Mouse (Mus musculus) erythroblast, adult 5-6 weeks (primary cell): ENCODE data around the gene Rhbdd1. TPM values are rescaled to one million over a fixed set of nuclear protein-coding genes. Genes with fewer than 3 reads are reported as not detected.

Source experiments
- ATAC-seq: replicated peaks from 2 replicates; pipeline ENCODE4 v1.8.0; 2016; ENCODE audit warnings: moderate number of reproducible peaks, mild to moderate bottlenecking, moderate TSS enrichment, inconsistent platforms; ENCODE audit not compliant: poor library complexity, low FRiP score, severe bottlenecking
- total RNA-seq, 2 experiments: library from RNA; stranded (forward) in 1 of 2; stranded (reverse) in 1 of 2; fragments of 150-400 nt in 1 of 2; fragments of 200-764, 138-1000 nt in 1 of 2; gene quantifications; 2 replicates each; pipeline versions ENCODE4 v1.2.3 to v1.2.4; 2015 to 2017; ENCODE audit warnings: low replicate concordance in 2 of 2

Rhbdd1 gene
- total RNA-seq, 2 experiments from 2014 or later = 5.2 to 7.6 TPM

DNA sequence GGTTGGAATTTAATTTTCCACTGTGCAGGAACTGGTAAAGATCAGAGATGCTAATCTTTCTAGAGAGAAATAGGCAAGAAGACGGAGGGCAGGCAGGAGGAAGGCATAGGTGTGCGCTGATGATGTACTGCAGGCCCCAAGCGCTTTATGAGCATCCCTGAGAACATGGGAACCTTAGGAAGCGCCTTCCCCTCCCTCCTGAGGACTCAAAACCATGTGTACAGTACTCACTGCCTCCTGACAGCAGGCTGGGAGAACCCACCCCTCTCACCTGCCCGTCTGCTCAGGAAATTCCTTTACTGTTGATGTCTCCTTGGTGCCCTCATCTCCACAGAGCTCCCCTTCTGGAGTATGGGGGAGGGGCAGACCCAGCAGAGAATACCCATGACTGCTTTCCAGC, 95.3 kb downstream of the Rhbdd1 start:
- no peak for ATAC-seq

DNA sequence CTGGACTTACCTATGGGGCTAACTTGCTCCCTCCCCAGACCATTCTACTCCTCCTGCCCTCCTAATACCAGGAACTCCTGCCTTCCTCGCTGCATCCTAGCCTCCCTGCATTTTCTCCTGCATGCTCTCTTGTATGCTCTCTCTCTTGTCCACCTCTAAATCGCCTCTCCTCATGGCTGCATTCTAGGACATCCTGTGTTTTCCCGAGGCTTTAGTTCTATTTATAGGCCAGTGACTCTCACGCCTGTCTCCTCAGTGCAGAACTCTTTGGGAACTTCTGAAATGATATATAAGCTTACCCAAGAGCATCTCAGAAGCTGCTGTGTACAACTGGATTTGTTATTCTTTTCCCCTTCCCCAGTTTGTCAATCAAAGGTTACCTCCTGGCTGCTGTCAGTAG, 95.8 kb downstream of the Rhbdd1 start:
- ATAC-seq = no peak

DNA sequence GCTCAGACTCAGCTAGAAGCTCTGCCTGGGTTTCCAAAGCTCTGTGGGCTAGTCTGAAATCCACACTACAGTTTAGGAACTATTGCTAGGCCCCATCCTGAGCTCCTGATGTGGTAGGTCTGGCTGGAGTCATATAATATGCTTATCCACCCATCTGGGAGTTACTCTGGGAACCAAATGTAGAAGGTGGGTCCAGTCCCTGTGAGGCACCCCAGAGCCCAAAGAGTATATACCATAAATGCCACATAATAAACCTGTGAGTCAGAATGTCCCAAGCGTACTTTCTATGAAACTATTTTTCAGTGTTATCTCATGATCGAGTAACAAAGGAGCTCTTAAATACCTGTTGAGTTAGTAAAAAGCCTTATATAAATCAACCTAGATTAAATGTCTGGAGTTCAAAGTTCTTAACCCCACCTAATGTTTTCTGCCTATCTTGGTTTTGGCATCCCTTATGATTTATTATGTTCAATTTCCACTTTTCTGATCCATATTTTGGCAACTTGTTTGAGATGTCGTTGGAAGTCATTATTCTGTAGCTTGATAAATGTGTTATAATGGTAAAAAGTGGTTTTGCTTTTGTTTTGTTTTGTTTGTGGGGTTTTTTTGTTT, 98.3 kb downstream of the Rhbdd1 start:
- ATAC-seq = no peak

DNA sequence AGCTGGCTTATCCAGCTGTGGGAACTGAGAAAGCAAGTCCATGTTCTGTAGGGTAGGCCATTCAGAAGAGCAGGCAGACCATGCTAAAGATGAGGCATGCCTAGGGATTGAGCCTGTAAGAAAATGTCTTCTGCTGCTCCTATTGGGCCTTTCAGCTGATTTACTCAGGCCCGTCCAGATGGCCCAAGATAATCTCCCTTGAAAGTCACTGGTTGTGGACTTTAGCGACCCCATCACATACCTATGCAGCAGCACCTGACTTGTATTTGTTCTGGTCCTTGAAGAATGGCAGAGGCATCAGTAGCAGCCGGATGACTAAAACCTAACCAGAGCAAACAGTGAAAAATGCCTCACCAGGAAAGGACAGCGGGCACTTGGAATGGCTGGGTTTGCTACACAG, 99.4 kb downstream of the Rhbdd1 start:
- ATAC-seq = no peak

DNA sequence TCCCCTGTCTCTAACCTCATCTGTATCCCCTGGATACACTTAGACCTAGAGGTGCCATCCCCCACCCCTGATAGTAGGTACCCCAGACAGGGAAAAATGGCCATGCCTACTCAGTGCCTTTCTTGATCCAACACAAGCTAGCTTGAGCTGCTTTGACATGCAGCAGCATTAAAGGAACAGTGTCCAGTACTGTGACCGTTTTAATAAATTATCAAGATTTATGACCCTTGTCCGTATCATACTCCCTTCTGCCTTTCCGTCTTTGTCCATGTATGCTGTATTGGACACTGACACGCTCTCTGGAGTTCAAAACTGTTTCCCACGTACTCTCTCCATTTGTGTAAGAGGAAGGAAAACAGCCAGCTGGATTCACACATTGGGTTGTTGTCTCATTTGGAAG, 111.5 kb downstream of the Rhbdd1 start:
- ATAC-seq = no peak

DNA sequence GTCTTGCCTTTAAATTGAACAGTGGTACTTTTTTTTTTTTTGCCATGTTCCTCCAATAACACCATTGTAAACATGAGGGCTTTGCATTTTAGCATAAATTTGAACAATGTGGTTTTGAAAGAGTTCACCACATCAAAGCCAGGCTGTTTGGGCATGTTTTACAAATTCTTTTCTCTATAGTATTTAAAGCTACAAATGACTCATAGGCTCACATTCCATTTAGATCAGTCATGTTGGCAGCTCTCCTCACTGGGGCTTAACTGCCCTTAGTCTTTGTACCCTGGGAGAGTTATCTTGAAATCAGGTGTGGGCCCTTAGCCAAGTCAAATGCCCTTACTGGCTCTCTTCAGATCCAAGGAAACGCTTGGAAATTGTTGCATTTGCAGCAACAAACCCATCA, 112.8 kb downstream of the Rhbdd1 start:
- ATAC-seq = no peak

DNA sequence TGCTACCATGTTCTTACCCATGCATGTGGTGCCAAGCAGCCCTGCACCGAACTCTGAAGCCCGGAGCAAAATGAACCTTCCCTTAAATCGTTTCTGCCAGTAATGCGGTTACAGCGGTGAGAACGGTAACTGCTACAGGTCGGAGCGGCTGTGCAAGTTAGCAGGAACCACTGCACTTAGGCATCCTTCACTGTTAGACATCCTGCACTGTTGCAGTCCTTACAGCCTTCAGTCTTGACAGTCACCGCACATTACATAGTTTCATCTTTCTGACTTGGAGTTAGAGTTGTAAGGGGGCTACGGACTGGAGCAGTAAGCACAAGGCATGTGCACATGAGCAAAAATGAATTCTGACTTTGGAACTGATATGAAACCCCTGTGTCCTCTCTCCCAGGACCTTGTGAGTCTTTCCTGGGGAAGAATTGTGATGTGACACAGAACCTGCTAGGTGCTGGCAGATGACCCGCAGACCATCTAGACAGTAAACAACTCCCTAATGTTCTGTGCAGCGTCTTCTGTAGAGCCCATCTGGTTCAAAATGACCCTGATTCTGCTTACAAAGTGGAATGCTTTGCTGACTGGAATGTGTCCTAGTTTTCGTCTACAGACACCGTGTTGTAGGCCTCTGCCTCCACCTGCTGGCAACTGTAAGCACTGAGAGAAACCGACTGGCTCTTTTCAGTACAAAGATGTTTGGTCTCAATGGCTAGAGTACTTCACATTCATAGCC, 116.8 kb downstream of the Rhbdd1 start:
- no peak for ATAC-seq

DNA sequence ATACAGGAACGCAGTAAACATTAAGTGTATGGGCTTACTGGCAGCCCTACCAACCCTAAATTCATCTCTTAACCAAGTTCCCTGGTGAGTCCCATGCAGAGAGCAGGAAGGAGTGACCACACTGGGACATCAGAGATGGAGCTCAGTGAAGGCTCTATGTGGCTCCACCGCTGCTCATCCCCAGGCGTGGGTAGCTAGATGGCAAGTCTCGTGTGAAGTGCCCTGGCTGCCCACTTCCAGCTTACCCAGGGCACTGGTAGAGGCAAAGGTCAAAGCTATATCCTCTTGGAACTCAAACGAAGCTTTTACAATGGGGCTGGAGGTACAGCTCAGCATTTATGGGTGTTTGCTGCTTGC, 117.4 kb downstream of the Rhbdd1 start:
- ATAC-seq = no peak

DNA sequence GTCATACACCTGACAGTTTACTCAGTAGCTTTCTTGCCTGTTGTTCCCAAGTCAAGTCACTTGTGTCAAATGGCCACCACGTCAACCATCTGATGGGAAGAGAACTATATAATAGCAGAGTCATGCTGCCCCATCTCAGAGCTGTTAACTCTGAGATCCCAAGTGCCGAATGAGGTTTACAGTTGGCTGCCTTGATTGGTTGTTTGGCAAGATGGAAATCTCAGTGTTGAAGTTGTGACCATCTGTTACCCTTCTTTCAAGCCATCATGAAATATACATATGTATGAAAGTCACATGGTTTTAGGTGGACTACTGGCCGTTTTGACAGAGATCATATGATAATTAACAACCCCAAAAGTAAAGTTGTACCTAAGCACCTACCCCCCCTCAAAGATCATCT, 121.0 kb downstream of the Rhbdd1 start:
- ATAC-seq = no peak

DNA sequence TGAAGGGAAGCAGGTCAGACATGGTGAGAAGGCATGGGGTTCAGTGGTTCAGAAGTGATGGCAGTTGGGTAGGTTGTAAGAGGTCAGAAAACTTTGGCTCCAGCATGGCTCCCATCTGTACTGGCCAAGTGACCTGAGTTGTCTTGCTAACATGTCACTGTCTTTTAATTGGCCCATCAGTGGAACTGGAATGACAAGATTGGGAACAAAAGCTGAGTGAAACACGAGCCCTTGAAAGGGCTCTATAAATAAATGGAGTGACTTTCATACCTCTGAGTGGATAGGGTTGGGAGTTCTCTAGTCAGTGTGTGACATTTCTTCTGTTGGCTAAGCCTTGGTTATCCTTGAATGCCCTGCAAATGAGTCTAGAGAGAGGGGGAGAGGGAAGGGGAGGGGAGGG, 123.9 kb downstream of the Rhbdd1 start:
- no peak for ATAC-seq

DNA sequence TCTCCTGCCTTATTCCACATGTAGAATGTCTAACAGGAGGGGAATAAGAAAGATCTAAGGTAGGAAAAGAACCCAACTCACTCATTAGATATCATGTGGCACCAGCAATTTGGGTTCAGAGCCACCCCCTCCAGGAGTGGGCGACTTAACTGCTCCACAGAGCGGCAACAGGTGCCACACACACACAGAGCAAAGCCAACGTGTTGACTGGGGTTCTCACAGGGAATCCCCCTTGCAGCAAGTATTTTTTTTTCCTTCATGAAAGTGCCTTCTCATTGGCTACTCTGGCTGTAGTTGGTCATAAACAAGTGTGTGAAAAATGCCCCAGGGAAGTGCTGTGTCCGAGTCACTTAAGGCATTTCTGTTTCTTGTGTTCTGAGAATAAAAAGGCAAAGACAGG, 127.3 kb downstream of the Rhbdd1 start:
- no peak for ATAC-seq

DNA sequence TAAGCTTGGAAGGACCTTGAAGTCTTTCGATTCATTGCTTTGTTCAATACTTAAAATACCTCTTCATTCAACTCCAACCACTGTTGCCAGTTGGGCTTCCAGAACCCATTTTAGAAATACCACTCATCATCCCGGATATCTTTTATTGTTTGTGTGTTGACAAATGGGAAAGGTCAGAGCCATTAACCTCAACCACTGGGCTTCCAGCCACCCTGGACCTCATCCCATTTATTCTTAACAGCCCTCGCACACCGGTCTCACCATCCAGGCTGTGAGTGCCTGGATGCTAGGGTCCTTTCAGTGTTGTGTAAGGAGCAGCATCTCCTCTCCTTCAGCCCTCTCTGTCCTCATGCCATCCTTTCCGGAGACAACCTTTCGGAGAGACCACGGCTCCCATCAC, 129.8 kb downstream of the Rhbdd1 start:
- ATAC-seq = no peak

DNA sequence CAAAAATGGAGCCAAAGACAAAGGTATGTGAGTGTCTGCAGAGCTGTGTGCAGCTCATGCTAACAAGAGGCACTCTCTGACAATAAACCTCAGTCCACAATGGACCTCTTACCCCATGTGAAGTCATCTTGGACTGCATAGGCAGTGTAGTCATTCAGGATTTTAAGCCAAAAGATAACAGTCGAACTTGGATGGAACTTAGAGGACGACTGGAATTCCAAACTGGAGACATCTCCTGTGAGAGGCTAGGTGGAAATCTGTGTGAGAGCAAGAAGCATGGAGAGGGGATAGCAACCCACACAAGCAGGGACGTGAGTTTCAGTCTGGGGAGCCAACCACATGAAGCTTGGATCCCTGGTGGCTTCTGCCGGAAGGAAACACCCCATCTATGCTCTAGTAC, 133.6 kb downstream of the Rhbdd1 start:
- ATAC-seq = no peak

DNA sequence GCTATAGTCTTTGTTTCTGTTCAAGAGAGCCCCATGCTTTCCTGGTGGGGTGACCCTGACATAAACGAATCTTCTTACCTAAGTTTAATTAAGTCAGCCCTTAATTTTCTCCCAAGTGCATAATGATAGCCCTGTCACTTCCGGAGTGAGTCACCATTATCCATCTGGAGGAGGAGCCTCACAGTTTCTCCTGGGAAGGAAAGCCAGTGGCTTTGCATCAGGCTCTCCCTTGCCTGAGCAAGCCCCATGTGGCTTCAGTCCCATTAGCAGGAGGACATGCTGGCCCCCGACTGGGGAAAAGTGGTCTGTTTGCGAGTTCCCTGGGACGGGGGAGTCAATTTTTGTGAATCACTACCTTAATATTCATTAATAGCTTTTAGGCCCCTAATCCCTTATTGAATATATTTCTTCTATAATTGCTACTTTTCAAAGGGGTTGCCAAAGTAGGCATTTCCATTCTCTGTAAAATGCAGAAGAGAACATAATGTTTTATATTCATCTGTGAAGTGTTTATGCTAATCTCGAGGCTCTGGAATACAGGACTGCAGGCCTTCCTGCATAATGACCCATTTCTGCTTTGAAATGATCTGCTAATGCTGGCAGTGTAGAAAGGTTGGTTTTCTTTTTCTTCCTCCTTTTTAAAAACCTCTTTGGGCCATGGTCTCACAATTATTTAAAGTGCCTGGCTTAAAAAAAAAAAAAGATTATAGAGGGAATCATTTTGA, 135.8 kb downstream of the Rhbdd1 start:
- ATAC-seq = no peak

DNA sequence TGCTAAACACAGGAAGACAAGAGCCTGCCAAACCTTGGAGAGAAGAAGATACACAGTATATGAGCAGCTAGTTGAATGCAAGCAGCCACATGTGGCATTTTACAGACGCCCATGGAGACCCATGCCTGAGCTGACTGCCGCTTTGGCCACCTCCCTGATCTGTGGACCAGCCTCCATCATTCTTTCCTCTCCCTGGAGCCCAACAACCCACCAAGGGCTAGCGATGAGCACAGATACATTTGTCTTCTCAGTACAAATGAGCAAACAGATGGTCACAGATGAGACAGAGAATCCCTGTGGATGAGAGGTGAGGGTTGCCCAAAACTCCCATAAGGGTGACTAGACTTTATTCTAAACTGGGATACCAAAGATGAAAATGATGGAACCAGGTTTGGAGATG, 137.8 kb downstream of the Rhbdd1 start:
- no peak for ATAC-seq

DNA sequence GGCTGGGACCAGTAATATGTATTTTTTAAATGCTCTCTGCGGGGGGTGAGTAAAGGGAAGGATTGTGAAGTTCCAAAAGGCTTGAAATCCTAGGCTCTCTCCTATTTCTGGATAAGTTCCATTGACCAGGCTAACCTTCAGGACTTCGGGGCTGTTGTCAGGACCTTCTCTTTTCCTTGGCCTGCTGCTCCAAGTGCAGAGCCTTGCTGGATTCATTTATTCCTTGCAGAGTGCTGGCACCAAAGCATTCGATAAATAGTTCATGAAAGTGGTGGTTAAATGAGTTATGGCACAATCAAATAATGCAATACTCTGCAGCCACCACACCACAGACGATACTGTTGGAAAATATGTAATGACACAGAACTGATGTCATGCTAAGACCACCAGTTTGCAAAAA, 143.1 kb downstream of the Rhbdd1 start:
- ATAC-seq = no peak

DNA sequence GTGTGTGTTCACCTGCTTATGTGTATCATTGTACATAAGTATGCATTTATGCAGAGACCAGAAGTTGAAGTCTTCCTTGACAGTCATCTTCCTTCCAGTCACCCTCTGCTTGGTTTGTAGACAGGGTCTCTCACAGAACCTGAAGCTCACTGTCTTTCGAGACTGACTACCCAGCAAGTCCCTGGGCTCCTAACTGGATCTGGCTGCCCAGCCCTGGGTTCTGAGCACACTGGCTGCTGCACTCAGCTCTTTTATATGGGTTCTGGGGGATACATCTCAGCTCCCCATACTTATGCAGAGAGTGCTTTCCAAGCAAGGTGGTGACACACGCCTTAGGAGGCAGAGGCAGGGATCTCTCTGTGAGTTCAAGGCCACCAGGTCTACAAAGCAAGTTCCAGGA, 143.7 kb downstream of the Rhbdd1 start:
- ATAC-seq = no peak

DNA sequence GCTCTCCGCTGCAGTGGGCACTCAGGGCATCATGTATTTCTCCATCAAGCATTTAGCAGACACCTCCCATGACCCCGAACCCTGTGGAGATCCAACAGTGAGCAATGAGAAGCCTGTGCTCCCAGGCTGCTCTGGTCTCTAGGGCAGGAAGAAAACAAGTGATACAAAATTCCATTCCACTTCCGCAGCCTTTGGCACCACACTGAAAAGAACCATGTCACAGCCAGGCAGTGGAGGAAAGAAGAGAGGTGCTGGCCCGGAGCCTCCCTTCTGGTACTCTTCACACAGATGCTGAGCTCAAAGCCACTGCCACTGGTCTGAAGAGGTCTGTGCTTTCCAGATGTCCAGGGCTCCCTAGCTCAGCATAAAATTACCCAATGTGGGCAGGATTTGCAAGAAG, 144.8 kb downstream of the Rhbdd1 start:
- ATAC-seq = no peak

DNA sequence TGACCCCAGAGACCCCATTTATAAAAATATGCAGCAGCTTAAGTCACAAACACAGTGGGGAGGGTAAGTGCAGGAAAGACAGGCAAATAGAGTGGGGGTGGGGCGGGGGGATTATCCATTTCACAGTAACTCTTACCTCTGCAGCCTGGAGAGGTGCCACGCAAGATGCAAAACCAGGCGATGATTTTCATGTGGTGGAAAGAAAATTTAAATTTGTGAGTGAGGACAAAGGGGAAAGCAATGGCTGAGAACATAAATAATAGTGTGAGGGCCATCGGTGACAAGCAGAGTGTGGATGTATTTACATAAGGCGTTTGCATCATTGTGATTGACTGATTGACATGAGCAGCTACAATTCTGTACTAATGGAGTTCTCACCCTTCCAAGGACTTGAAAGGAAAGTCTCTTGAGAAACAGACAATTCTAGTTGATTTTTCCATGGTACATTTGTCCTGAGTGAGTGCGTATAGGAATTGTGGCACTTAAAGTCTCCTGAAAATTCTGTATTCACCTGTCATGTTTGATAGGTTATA, 149.1 kb downstream of the Rhbdd1 start:
- ATAC-seq = no peak

DNA sequence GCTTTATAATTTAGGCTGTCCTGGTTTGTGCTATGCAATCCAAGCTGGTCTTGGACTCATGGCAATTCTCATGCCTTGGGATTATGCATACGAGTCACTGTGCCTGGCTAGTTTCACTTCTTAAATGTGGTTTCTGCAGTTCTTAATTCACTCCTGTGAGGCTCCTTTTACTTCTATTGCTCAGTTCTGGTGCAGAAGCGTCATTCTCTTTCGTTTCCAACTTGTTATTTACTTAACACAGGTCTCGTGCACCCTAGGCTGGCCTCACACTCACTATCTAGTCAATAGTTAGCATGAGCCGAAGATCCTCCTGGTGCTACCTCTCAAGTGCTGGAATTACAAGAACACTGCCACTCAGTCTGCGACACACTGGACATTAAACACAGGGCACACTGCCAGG, 152.6 kb downstream of the Rhbdd1 start:
- no peak for ATAC-seq
